Mouse (Mus musculus): ENCODE measurements around the gene Ptpre. TPM values are rescaled to one million over a fixed set of nuclear protein-coding genes. Genes with fewer than 3 reads are reported as not detected.

Ptpre gene
- total and polyA plus RNA-seq, 3 experiments = 2.3 to 6.9 (median 3.7) TPM

DNA sequence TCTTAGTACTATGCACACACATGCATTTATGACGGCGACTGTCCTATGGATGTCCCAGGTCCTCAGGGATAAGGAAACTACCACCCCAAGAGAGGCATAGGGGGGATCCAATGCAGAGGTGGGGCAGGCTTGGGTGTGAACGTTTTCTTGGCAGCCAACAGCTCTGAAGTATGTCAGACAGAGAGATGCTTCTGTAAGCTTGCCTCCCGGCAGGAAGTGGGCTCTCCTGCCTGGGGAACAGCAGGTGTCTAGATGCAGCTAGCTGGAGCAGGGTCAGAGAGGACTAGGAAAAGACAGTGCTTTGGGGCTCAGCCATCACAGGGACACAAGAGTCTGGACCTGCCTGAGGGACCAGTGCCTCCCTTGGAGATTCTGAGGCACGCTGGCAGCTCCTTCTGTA, 9.2 kb downstream of the Ptpre start:
- Histone ChIP-seq H3K4me1 (ENCODE audit: control insufficient read depth in 1 of 2, insufficient read depth in 2 of 2) (peaks cover 8 to 24% of the 10 kb centered on the region in 2 experiments; a peak in 3 of 4 replicates), H3K9me3 (replicated peaks; ENCODE audit: low read length) (no peaks in the 10 kb centered on the region), H3K4me2 (ENCODE audit: insufficient read depth, low read depth, poor library complexity, severe bottlenecking) (no peak overlapping the region), H3K79me2 (replicated peaks; ENCODE audit: control insufficient read depth, extremely low read depth, insufficient read depth, poor library complexity, severe bottlenecking) (no peaks in the 10 kb centered on the region), H3K27me3 (replicated peaks) (no peaks in the 10 kb centered on the region), H3K36me3 (replicated peaks in 1 of 2; ENCODE audit: control insufficient read depth in 1 of 2, insufficient read depth in 1 of 2, low read length in 1 of 2) (no peaks in the 10 kb centered on the region), H3K4me3 (replicated peaks in 1 of 3; ENCODE audit: low read depth in 2 of 3, low read length in 2 of 3, poor library complexity in 1 of 3) (no peak overlapping the region), H3K27ac (ENCODE audit: insufficient read depth, low read depth) (no peak overlapping the region), H3K9ac (ENCODE audit: insufficient read depth, low read depth) (no peak overlapping the region)
- dilution Hi-C loops (cut with MboI; ENCODE audit: extremely low pct_ligation_motif_present, extremely low pct_unique_long_range_greater_than_20kb, low sequenced_read_pairs) = no loop called here
- no peak for DNase-seq (ENCODE audit: extremely low read depth)
- TF ChIP-seq EP300 (IDR thresholded peaks at IDR 0.05; ENCODE audit: low read length) (no peak), CHD2 (IDR thresholded peaks at IDR 0.05; ENCODE audit: low read length) (no peak), ZMIZ1 (IDR thresholded peaks at IDR 0.05; ENCODE audit: low read depth, low read length) (no peak), UBTF (IDR thresholded peaks at IDR 0.05; ENCODE audit: low read depth, low read length) (no peak), MAX (IDR thresholded peaks at IDR 0.05; ENCODE audit: low read length) (no peak), MAZ (IDR thresholded peaks at IDR 0.05; ENCODE audit: low read depth, low read length) (no peak), BHLHE40 (IDR thresholded peaks at IDR 0.05; ENCODE audit: low read depth, low read length) (no peak), USF1 (IDR thresholded peaks at IDR 0.05; ENCODE audit: low read depth, low read length) (no peak), TCF12 (IDR thresholded peaks at IDR 0.05; ENCODE audit: low read depth, low read length) (no peak), MYC (IDR thresholded peaks at IDR 0.05; ENCODE audit: low read depth, low read length) (no peak), RCOR1 (conservative IDR thresholded peaks at IDR 0.05; ENCODE audit: low read depth, low read length) (no peak), SMC3 (IDR thresholded peaks at IDR 0.05; ENCODE audit: low read depth, low read length) (no peak), GABPA (IDR thresholded peaks at IDR 0.05; ENCODE audit: insufficient replicate concordance, low read depth, low read length) (no peak), USF2 (conservative IDR thresholded peaks at IDR 0.05; ENCODE audit: low read depth, low read length) (no peak), JUND (conservative IDR thresholded peaks at IDR 0.05; ENCODE audit: low read depth, low read length) (no peak), CTCF (conservative IDR thresholded peaks at IDR 0.05 in 1 of 2, IDR thresholded peaks at IDR 0.05 in 1 of 2; ENCODE audit: low read depth in 2 of 2, low read length in 2 of 2) (no peak), JUN (IDR thresholded peaks at IDR 0.05; ENCODE audit: insufficient read depth, low read depth, low read length) (no peak)
- in situ Hi-C loops (cut with MboI; ENCODE audit: low pct_ligation_motif_present, low pct_unique_long_range_greater_than_20kb, low sequenced_read_pairs) = no loop called here

DNA sequence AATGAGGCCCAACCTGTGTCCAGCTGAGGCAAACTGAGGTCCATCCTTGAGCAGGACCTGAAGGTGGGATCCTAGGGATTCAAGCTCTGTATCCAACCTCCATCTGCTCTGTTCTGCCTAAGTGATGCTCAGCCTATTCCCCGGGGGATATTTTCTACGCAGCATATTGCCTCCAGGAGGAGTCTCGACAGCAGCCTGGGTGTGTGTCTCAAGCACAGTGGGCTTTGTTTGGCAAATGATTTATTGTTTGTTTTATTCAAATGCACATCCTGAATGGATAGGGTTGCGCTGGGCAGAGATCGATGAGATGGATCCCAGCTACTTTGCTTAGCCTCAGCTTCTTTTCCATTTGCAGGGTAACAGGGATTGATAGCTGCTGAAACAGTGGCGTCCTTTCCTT, 11.2 kb downstream of the Ptpre start:
- Histone ChIP-seq H3K4me1 (ENCODE audit: control insufficient read depth in 1 of 2, insufficient read depth in 2 of 2) (peaks cover 5 to 30% of the 10 kb centered on the region in 2 experiments; a peak in 3 of 4 replicates), H3K4me3 (replicated peaks in 1 of 3; ENCODE audit: low read depth in 2 of 3, low read length in 2 of 3, poor library complexity in 1 of 3) (no peak overlapping the region), H3K9ac (ENCODE audit: insufficient read depth, low read depth) (no peak overlapping the region), H3K27me3 (replicated peaks) (no peaks in the 10 kb centered on the region), H3K9me3 (replicated peaks; ENCODE audit: low read length) (no peaks in the 10 kb centered on the region), H3K36me3 (replicated peaks in 1 of 2; ENCODE audit: control insufficient read depth in 1 of 2, insufficient read depth in 1 of 2, low read length in 1 of 2) (no peaks in the 10 kb centered on the region), H3K27ac (ENCODE audit: insufficient read depth, low read depth) (no peak overlapping the region), H3K4me2 (ENCODE audit: insufficient read depth, low read depth, poor library complexity, severe bottlenecking) (no peak overlapping the region), H3K79me2 (replicated peaks; ENCODE audit: control insufficient read depth, extremely low read depth, insufficient read depth, poor library complexity, severe bottlenecking) (no peaks in the 10 kb centered on the region)
- dilution Hi-C loops (cut with MboI; ENCODE audit: extremely low pct_ligation_motif_present, extremely low pct_unique_long_range_greater_than_20kb, low sequenced_read_pairs) = no loop called here
- no peak for DNase-seq (ENCODE audit: extremely low read depth)
- in situ Hi-C loops (cut with MboI; ENCODE audit: low pct_ligation_motif_present, low pct_unique_long_range_greater_than_20kb, low sequenced_read_pairs) = no loop called here
- TF ChIP-seq MXI1 (IDR thresholded peaks at IDR 0.05; ENCODE audit: low read depth, low read length) (no peak), JUN (IDR thresholded peaks at IDR 0.05; ENCODE audit: insufficient read depth, low read depth, low read length) (no peak), ZNF384 (IDR thresholded peaks at IDR 0.05; ENCODE audit: low read depth, low read length) (no peak), CHD2 (IDR thresholded peaks at IDR 0.05; ENCODE audit: low read length) (no peak), E2F4 (IDR thresholded peaks at IDR 0.05; ENCODE audit: insufficient replicate concordance, low read depth, low read length) (no peak), KAT2A (IDR thresholded peaks at IDR 0.05; ENCODE audit: insufficient replicate concordance, low read length) (no peak), TBP (conservative IDR thresholded peaks at IDR 0.05; ENCODE audit: low read depth, low read length) (no peak), BHLHE40 (IDR thresholded peaks at IDR 0.05; ENCODE audit: low read depth, low read length) (no peak), SMC3 (IDR thresholded peaks at IDR 0.05; ENCODE audit: low read depth, low read length) (no peak), NRF1 (IDR thresholded peaks at IDR 0.05; ENCODE audit: low read depth, low read length) (no peak), ELF1 (IDR thresholded peaks at IDR 0.05; ENCODE audit: low read depth, low read length) (no peak)
